Mouse (Mus musculus) bone marrow, adult 2 months (tissue): Measurements from ENCODE around the gene Wasf3.
"Not testable (repeated sequence)": the region's sequence is repeated elsewhere in the genome, so short reads cannot be mapped to it uniquely, and the experiment has no call there.

Experiments
- CTCF ChIP-seq: fragments of 200-500 bp; IDR thresholded peaks from 2 replicates; pipeline ENCODE4 v1.5.1; 2011; ENCODE audit warnings: low read length, control low read depth; ENCODE audit not compliant: control insufficient read depth, insufficient read depth
- POLR2A ChIP-seq: fragments of 200-500 bp; IDR thresholded peaks from 2 replicates; pipeline ENCODE4 v1.6.1; 2011; ENCODE audit warnings: low read depth, mild to moderate bottlenecking, control low read depth, low read length, borderline replicate concordance; ENCODE audit not compliant: control insufficient read depth

DNA sequence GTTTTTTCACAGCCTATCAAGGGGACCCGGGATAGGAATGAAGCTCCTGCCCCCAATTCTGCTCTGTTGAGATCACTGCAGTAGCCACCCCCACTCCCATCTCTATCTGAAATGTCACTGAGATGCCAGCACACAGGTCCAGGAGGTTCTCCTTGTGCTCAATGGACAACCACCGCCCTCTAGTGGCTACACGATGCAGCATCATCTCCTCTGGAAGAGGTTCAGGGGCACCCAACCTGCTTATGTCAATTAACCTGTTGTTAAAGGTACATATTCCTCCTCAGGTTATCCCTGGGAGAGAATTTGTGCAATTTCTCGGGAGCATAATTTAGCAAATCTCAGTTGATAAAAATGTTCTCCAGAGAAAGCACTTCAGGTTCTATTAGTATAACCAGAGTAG lies 104.2 kb downstream of the Wasf3 start:
- not testable (repeated sequence) for TF ChIP-seq CTCF, POLR2A
